In the genomic region with DNA sequence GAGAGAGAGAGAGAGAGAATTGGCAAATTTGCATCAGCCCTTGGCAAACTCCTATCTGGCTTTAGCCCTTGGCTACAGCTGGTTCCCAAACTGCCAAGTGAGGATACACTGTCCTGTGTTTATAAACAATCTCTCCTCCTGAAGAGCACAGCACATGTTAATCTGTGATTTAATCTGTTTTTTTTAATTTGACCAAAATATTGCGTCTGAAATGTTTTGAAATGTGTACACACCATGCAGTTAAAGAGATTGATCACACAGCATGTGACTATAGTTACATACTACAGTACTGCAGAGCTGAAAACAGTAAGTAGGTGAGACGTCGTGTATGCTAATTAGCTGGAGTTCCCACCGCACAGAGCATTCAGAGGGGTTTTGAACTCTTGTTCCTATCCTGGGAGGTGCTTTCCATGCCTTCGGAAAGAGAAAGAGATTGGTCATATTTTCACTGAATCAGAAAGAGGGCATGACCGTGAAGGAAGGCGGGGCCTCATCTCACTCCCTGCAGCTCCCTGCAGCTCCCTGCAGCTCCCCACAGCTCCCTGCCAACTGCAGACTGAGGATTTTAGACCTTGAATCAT, we compare ENCODE assay signal across 9 mouse cellular contexts. TPM values are rescaled to one million over a fixed set of nuclear protein-coding genes. Genes with fewer than 3 reads are reported as not detected.
DNase-seq lines count a peak whose midpoint lies in the region; ATAC-seq lines count a peak whose summit lies in the region.
"Had no signal": no experiment of that assay in that cellular context is flagged by ENCODE, and none has a peak within 500 bp of the region (broad histone marks: within the 10 kb centered on the region; RNA-seq: fewer than 3 reads in every experiment).

No protein-coding gene starts in this region.

- H3K4me3 ChIP-seq in hindbrain, embryonic 13.5 days = no peak overlapping the region
- no peak overlapping the region for H3K4me3 ChIP-seq in hindbrain, embryonic 10.5 days
- H3K4me3 ChIP-seq in embryonic facial prominence, embryonic 14.5 days (ENCODE audit: low read depth, low read length) = no peak overlapping the region

- no peaks in the 10 kb centered on the region for H3K36me3 ChIP-seq in hindbrain, embryonic 13.5 days
- H3K36me3 ChIP-seq in hindbrain, embryonic 10.5 days = no peaks in the 10 kb centered on the region
- H3K36me3 ChIP-seq in embryonic facial prominence, embryonic 14.5 days (ENCODE audit: control insufficient read depth, insufficient read depth, low read length) = no peaks in the 10 kb centered on the region

- H3K27me3 ChIP-seq in hindbrain, embryonic 13.5 days = no peaks in the 10 kb centered on the region
- H3K27me3 ChIP-seq in hindbrain, embryonic 10.5 days (ENCODE audit: insufficient read depth, poor library complexity, severe bottlenecking) = no peaks in the 10 kb centered on the region
- H3K27me3 ChIP-seq in embryonic facial prominence, embryonic 14.5 days (replicated peaks; ENCODE audit: control insufficient read depth, insufficient read depth, low read length) = no peaks in the 10 kb centered on the region

- WGBS in hindbrain, embryonic 13.5 days = 23% methylated on average over 7 of the region's 7 CpGs
- WGBS in hindbrain, embryonic 10.5 days = 38% methylated on average over 7 of the region's 7 CpGs
- WGBS in embryonic facial prominence, embryonic 14.5 days = 20% methylated on average over 7 of the region's 7 CpGs

- no peaks in the 10 kb centered on the region for H3K9me3 ChIP-seq in hindbrain, embryonic 13.5 days
- H3K9me3 ChIP-seq in hindbrain, embryonic 10.5 days = no peaks in the 10 kb centered on the region
- no peaks in the 10 kb centered on the region for H3K9me3 ChIP-seq in embryonic facial prominence, embryonic 14.5 days (ENCODE audit: control insufficient read depth, low read length)

- peak; percentile 19 to 22 for DNase-seq in cerebellum, adult 18-20 months
- no peak for DNase-seq in cerebellum, adult 11-12 months
- DNase-seq in hindbrain, embryonic 10.5 days (ENCODE audit: low spot score) = no peak
- DNase-seq in CD4-positive, CD25-positive, alpha-beta regulatory T cell, adult 2 months (ENCODE audit: low read depth, low spot score) = peak; percentile 14
- peak; percentile 41 for DNase-seq in embryonic facial prominence, embryonic 14.5 days (ENCODE audit: low spot score)
- DNase-seq in thymus, adult 18-20 months = no peak
- DNase-seq in spleen, adult 18-20 months = no peak
- DNase-seq: layer of hippocampus, adult 9-11 months had no signal

- ATAC-seq in hindbrain, embryonic 13.5 days (ENCODE audit: low FRiP score) = no peak
- ATAC-seq in embryonic facial prominence, embryonic 14.5 days (ENCODE audit: low read depth) = no peak

- peaks cover 16% of the 10 kb centered on the region for H3K4me1 ChIP-seq in hindbrain, embryonic 13.5 days (replicated peaks)
- peaks cover 37% of the 10 kb centered on the region for H3K4me1 ChIP-seq in hindbrain, embryonic 10.5 days (replicated peaks)
- H3K4me1 ChIP-seq in embryonic facial prominence, embryonic 14.5 days (ENCODE audit: control insufficient read depth, insufficient read depth, low read length) = peaks cover 10% of the 10 kb centered on the region; the same call in 1 of the 2 replicates

- H3K27ac ChIP-seq in hindbrain, embryonic 13.5 days = no peak overlapping the region
- no peak overlapping the region for H3K27ac ChIP-seq in hindbrain, embryonic 10.5 days
- H3K27ac ChIP-seq in embryonic facial prominence, embryonic 14.5 days (replicated peaks; ENCODE audit: low read depth, low read length) = no peak overlapping the region

- 0 out of 2 replicates have a peak overlapping the region, but pooled peaks have one; percentile 29 for H3K9ac ChIP-seq in hindbrain, embryonic 13.5 days
- H3K9ac ChIP-seq in embryonic facial prominence, embryonic 14.5 days (ENCODE audit: low read depth, low read length) = no peak overlapping the region

- no peak overlapping the region for H3K4me2 ChIP-seq in hindbrain, embryonic 13.5 days
- peak overlapping the region; percentile 11; the same call in 1 of the 2 replicates for H3K4me2 ChIP-seq in embryonic facial prominence, embryonic 14.5 days (ENCODE audit: low read depth, low read length)

RNA-seq across cellular contexts. Expression of a gene that starts 24.2 kb away (rescaled TPM):
- polyA plus RNA-seq in hindbrain, embryonic 13.5 days (2015; fragmentation: Nextera tagmentation; extraction: Ambion mirVana) = 0.12 and 0.21 TPM in 2 replicates
- polyA plus RNA-seq in hindbrain, embryonic 10.5 days (2016; fragmentation: Nextera tagmentation; extraction: Ambion mirVana) = not detected in 2 replicates
- 0.20 and 0.33 TPM in 2 replicates for polyA plus RNA-seq in embryonic facial prominence, embryonic 14.5 days (2014; fragmentation: Nextera tagmentation; extraction: Ambion mirVana)

Comparison
In these comparisons a context has a peak if more than half of its experiments do, and no peak if none do; other contexts are left out.
1. DNase-seq: peak in cerebellum, adult 18-20 months (2 of 2), CD4-positive, CD25-positive, alpha-beta regulatory T cell, adult 2 months (single experiment) and embryonic facial prominence, embryonic 14.5 days (single experiment); none in cerebellum, adult 11-12 months (single experiment), hindbrain, embryonic 10.5 days (single experiment), thymus, adult 18-20 months (0 of 2) and spleen, adult 18-20 months (0 of 2).